Mouse (Mus musculus) brain, embryonic 14.5 days (tissue): ENCODE results near the gene Trappc6b.

Experiments
- CTCF ChIP-seq: fragments of 200-500 bp; IDR thresholded peaks from 2 replicates; pipeline ENCODE4 v1.5.1; 2012; ENCODE audit warnings: inconsistent platforms, mild to moderate bottlenecking, moderate library complexity, borderline replicate concordance; ENCODE audit not compliant: insufficient read depth, insufficient read length; ENCODE audit errors: extremely low read depth
- POLR2A ChIP-seq: fragments of 200-500 bp; IDR thresholded peaks from 2 replicates; pipeline ENCODE4 v1.6.1; 2012; ENCODE audit warnings: mild to moderate bottlenecking, inconsistent platforms, borderline replicate concordance; ENCODE audit not compliant: poor library complexity, insufficient read depth, insufficient read length, severe bottlenecking; ENCODE audit errors: extremely low read depth

GRCm38 (mm10) chr12:59068791-59069190 lies 7.5 kb upstream of the Trappc6b start:
- TF ChIP-seq CTCF = no peak
- TF ChIP-seq POLR2A = no peak
